Mouse (Mus musculus) cortical plate, adult 2 months (tissue): ENCODE measurements at regions not wholly inside any gene's neighbourhood (a gene's known extent, or its start where the extent isn't known, plus 50 kb on each side); places are given as distances from the start of the nearest gene placed in this dataset.

Experiments
- CTCF ChIP-seq: fragments of 200-500 bp; IDR thresholded peaks from 2 replicates; pipeline ENCODE4 v1.5.1; 2011; ENCODE audit warnings: mild to moderate bottlenecking, control low read depth, low read length; ENCODE audit not compliant: insufficient read depth; ENCODE audit errors: extremely low read depth
- POLR2A ChIP-seq: fragments of 200-500 bp; IDR thresholded peaks from 2 replicates; pipeline ENCODE4 v1.6.1; 2011; ENCODE audit warnings: mild to moderate bottlenecking, low read length, control low read depth; ENCODE audit not compliant: insufficient read depth; ENCODE audit errors: extremely low read depth

GRCm38 (mm10) chr11:24328481-24328880, 250.6 kb downstream of the Bcl11a start:
- TF ChIP-seq CTCF (no peak), POLR2A (no peak)
